Mouse (Mus musculus): ENCODE data around the gene Gdpd3.
A peak's percentile ranks its signal among the peaks of the same experiment; 100 is the strongest.
"Not testable (repeated sequence)": the region's sequence is repeated elsewhere in the genome, so short reads cannot be mapped to it uniquely, and the experiment has no call there.

The Gdpd3 gene

DNA sequence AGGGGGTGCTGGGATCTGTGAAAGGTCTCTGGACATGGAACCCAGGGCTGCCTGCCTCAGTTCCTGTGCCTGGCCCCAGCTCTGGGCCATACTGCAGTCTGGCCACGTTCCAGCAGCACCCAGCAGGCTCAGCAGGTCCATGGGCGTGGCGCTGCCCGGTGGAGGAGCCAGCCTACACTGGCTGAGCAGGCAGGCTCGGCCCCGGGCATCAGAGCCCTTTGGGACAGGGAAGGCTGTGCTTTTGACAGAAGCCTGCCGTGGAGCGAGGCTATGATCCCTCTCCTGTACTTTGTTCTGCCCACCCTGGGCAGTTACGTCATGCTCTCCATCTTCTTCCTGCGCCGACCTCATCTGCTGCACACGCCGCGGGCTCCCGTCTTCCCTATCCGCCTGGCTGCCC lies at the start of gene Gdpd3:
Gene Gdpd3 (plus strand): TSS at position 134 of the 400 bp plus-strand sequence.
- no peak for DNase-seq (ENCODE audit: extremely low spot score, low spot score)

DNA sequence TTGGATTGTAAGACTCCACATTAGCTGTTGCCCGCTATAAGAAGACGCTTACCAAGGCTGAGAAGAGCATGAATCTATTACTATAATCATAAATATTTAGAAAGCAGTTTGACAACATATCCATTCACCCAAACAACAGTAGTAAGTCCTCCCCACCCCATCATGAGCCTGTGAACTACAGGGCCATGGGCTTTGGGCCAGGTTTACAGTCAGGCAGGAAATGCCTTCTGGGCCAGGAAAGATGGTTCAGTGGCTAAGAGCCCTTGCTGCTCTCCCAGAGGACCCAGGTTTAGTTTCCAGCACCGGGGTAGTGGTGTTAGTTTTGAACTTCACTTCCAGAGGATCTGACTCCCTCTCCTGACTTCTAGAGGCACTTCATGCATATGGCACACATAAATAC lies 48.6 kb upstream of the Gdpd3 start:
- DNase-seq (ENCODE audit: extremely low spot score, low spot score): no peak

GRCm38 (mm10) chr7:126718787-126719337 lies 47.3 kb upstream of the Gdpd3 start:
- no peak for DNase-seq (ENCODE audit: extremely low spot score, low spot score)

DNA sequence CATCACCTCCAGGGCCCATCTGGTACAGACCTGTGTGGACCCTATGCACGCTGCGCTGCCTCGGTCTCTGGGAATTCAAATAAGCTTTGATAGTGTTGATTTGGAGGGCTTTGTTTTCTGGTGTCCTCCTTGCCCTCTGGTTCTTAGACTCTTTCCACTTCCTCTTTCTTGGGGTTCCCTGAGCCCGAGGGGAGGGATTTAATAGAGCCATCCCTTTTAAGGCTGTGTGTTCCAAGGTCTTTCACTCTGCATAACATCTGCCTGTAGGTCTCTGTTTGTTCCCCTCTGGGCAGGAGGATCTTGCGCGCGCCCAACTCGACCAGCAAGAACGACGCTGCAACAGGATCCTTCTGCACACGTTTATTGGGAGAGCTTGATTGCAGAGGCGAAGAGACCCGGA lies 44.5 kb upstream of the Gdpd3 start:
- no peak for DNase-seq (ENCODE audit: extremely low spot score, low spot score)

- DNase-seq (ENCODE audit: extremely low spot score, low spot score): no peak
Observed at GRCm38 (mm10) chr7:126725077-126725476, 41.1 kb upstream of the Gdpd3 start.

- DNase-seq (ENCODE audit: extremely low spot score, low spot score): no peak
Observed at GRCm38 (mm10) chr7:126725667-126726066, 40.5 kb upstream of the Gdpd3 start.

- DNase-seq (ENCODE audit: extremely low spot score, low spot score): not testable (repeated sequence)
Observed at GRCm38 (mm10) chr7:126730256-126730789, 35.8 kb upstream of the Gdpd3 start.

DNA sequence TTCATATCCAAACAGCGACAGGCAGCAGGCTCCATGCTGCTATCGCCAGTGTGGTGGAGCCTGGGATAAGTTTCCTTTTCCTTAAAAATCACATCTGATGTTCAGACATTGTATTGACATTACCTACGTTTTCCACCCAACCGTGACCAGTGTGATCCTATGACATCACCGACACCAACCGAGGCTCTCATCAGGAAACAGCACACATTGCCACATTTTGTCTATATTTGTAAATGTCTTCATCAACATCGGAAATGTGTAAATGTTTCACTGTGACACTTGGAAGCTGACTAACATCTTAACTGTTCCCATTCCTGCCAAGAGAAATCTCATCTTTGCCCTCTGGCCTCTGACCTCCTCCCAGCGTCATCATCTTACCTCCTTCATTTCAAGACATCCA lies 30.0 kb upstream of the Gdpd3 start:
- DNase-seq (ENCODE audit: extremely low spot score, low spot score): no peak

- no peak for DNase-seq (ENCODE audit: extremely low spot score, low spot score)
Observed at GRCm38 (mm10) chr7:126739551-126739950, 26.6 kb upstream of the Gdpd3 start.

DNA sequence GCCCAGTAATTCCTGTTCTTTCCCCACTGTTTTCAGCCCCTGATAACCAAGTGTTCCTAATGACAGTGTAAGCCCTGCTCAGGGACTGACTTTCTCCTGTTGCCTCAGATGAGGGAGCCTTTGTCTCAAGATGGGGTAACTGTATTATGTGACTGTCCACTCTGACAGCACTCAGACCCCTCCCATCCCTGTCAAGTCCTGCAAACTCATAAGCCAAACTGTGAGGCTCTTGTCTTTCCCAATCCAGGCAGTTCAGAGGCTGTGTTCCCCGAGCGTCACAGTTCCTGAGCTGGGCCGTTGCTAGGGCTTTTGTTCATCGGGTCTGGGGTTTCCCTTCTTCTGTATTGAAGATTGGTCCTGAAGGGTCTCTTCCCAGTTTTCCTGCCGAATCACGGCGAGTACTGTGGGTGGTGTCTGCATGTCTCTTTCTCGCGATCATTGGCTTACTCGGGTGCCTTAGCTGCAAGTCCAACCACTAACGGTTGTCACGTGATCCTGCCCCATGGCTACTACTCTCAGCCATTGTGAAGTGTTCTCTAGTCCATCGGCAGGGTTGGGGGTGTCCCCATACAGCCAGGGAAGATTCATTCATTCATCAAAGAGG lies 25.9 kb upstream of the Gdpd3 start:
- no peak for DNase-seq (ENCODE audit: extremely low spot score, low spot score)

DNA sequence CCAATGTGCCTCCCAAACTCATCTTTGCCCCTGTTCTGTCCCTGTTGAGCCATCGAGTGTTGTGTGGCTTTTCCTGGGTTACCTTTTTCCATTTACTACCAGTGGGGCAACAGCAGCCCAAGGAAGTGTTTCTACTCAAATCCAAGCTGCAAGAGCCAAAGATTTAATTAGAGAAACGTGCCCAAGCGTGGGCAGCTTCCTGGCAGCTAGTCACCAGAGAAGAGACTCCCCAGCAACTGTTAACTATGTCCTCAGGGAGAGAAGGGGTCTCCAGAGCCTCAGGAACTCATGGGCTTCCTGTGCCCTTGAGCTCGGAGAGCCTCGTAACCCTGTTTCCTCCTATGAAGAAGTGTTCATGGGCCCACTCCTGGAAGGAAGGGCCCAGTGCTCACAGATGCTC lies 25.2 kb upstream of the Gdpd3 start:
- DNase-seq (ENCODE audit: extremely low spot score, low spot score): no peak

GRCm38 (mm10) chr7:126741452-126741851 lies 24.7 kb upstream of the Gdpd3 start:
- DNase-seq (ENCODE audit: extremely low spot score, low spot score): no peak

- DNase-seq (ENCODE audit: extremely low spot score, low spot score): no peak
Observed at GRCm38 (mm10) chr7:126741964-126742482, 24.1 kb upstream of the Gdpd3 start.

- no peak for DNase-seq (ENCODE audit: extremely low spot score, low spot score)
Observed at GRCm38 (mm10) chr7:126746066-126746465, 20.1 kb upstream of the Gdpd3 start.

- no peak for DNase-seq (ENCODE audit: extremely low spot score, low spot score)
Observed at GRCm38 (mm10) chr7:126746798-126747197, 19.3 kb upstream of the Gdpd3 start.

DNA sequence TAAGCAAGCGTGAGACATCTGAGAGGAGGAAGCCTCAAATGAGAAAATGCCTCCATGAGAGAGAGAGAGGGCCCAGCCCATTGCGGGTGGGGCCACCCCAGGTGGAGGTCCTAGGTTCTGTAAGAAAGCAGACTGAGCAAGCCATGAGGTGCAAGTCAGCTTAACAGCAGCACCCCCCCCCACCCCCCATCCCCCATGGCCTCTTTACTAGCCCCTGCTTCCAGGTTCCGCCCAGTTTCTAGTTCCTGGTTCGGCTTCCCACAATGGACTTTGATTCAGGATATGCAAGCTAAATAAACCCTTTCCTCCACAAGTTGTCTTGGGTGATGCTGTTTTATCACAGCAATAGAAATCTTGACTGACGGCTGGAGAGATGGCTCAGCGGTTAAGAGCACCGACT lies 17.3 kb upstream of the Gdpd3 start:
- DNase-seq (ENCODE audit: extremely low spot score, low spot score): no peak

- no peak for DNase-seq (ENCODE audit: extremely low spot score, low spot score)
Observed at GRCm38 (mm10) chr7:126749582-126750343, 16.4 kb upstream of the Gdpd3 start.

GRCm38 (mm10) chr7:126754866-126755265 lies 11.3 kb upstream of the Gdpd3 start:
- peak; percentile 81 for DNase-seq (ENCODE audit: extremely low spot score, low spot score)

DNA sequence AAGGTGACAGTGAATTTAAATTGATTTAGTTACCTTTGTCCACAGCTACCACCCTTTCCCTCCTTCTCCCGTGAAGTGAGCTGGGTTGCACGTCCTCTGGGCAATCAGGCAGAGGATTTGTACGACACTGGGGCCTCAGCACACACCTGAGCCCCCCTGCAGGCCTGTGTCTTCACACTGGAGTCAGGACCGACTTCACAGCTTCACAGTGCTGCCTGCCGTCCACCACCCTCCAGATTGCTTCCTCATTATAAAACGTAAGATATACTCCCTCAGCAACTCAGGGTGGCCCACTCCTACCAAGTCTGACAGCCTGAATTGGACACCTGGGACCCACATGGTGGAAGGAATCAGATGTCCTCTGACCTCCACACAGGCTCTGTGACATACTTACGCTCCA lies 7.6 kb upstream of the Gdpd3 start:
- DNase-seq (ENCODE audit: extremely low spot score, low spot score): no peak

DNA sequence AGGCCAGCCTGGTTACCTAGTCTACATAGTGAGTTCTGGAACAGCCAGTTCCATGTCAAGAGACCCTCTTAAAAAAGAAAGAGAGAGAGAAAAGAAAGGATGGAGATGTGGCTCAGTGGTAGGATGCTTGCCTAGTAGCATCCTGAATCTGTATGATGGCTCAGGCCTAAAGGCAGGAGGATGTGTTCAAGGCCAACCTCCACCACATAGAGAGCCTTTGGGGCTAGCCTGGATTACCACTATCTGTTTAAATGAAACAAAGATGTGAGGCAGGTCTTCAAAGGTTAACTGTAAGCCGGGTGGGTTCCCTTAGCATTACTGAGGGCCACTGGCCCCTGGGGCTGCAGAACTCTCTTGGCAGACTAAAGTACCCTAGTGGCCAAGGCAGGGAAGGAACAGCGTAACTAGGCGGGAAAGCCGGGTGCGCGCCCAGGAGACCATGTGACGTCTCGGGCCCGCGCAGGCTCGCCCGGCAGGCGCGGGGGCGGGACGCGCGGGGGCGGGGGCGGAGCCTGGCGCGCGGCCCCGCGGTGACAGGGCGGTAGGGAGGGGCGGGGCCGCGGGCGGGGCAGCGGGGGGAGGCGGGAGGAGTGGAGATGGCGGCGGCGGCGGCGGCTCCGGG lies 7.0 kb upstream of the Gdpd3 start, which contains the start of gene Mapk3:
Gene Mapk3 (plus strand): TSS at position 552 of the 622 bp plus-strand sequence.
- DNase-seq (ENCODE audit: extremely low spot score, low spot score): peak; percentile 92

DNA sequence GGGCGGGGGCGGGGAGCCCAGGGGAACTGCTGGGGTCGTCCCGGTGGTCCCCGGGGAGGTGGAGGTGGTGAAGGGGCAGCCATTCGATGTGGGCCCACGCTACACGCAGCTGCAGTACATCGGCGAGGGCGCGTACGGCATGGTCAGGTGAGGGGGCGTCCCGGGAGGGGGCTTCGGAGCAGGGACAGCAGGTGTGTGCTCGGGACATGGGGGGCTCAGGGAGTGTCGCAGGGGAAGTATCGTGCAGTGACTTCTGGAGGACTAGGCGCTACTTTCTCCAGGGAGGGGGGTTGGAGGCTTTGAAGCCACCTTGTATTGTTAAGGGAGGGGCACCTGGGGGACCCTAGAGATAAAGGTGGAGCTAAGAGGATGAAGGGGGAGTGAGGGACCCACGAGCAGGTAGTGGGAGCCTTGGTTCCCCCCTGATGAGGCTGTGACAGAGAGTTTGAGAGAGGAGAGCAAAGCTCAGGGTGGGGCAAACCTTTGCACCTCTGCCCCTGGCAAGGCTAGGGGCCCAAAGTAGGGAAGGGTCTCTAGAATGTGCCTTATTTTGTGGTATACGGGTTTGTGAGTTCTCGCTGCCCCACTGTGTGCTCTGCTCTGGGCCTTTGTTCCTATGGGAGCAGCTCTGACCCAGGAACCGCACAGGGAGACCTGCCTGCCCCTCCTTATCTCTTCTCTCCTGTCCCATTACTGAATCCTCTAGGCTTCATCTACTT lies 6.3 kb upstream of the Gdpd3 start:
- no peak for DNase-seq (ENCODE audit: extremely low spot score, low spot score)

Data from neural tube, embryonic 10.5 days (tissue).